Mouse (Mus musculus) hindbrain, embryonic 13.5 days (tissue): ENCODE measurements around the gene Arl10. TPM values are rescaled to one million over a fixed set of nuclear protein-coding genes. Genes with fewer than 3 reads are reported as not detected.

Experiments
- ATAC-seq: fragments of 200-750 bp; cut with Nextera tagmentation; 2 replicates; pipeline ENCODE4 v1.8.0; 2017; ENCODE audit warnings: moderate TSS enrichment; ENCODE audit not compliant: low FRiP score
- H3K27ac ChIP-seq: fragments of 300-500 bp; sonication (generic); 2 replicates; pipeline ENCODE4 v1.5.1; 2015; ENCODE audit warnings: inconsistent platforms, mild to moderate bottlenecking, moderate library complexity
- H3K27me3 ChIP-seq: fragments of 300-500 bp; sonication (generic); 2 replicates; pipeline ENCODE4 v1.6.1; 2015; ENCODE audit warnings: mild to moderate bottlenecking, inconsistent platforms
- H3K36me3 ChIP-seq: fragments of 300-500 bp; sonication (generic); 2 replicates; pipeline ENCODE4 v1.6.1; 2015; ENCODE audit warnings: mild to moderate bottlenecking, inconsistent platforms
- H3K4me1 ChIP-seq: fragments of 300-500 bp; sonication (generic); replicated peaks from 2 replicates; pipeline ENCODE4 v1.6.1; 2015; ENCODE audit warnings: inconsistent platforms
- H3K4me2 ChIP-seq: fragments of 300-500 bp; sonication (generic); 2 replicates; pipeline ENCODE4 v1.6.1; 2015; ENCODE audit warnings: inconsistent platforms, mild to moderate bottlenecking, moderate library complexity
- H3K4me3 ChIP-seq: fragments of 300-500 bp; sonication (generic); 2 replicates; pipeline ENCODE4 v1.5.1; 2015; ENCODE audit warnings: mild to moderate bottlenecking, inconsistent platforms
- H3K9ac ChIP-seq: fragments of 300-500 bp; sonication (generic); 2 replicates; pipeline ENCODE4 v1.6.1; 2015; ENCODE audit warnings: mild to moderate bottlenecking, inconsistent platforms
- H3K9me3 ChIP-seq: fragments of 300-500 bp; sonication (generic); 2 replicates; pipeline ENCODE4 v1.6.1; 2016; ENCODE audit warnings: inconsistent platforms
- WGBS: fragments of 180-500 bp; shearing (Covaris S2); methylation state at CpG from one replicate; pipeline ENCODE4 v1.1.7; 2015; 5-methylcytosine and 5-hydroxymethylcytosine counted together
- polyA plus RNA-seq: library from polyadenylated mRNA; unstranded; fragments of >200 nt; fragmentation: Nextera tagmentation; extraction: Ambion mirVana; gene quantifications from 2 replicates; pipeline ENCODE4 v1.2.1, GENCODE M21; 2015

Arl10 gene
- 76.2 and 77.7 TPM in 2 replicates for polyA plus RNA-seq

- peak; percentile 94 for ATAC-seq
- Histone ChIP-seq H3K4me1 (peaks cover 36% of the 10 kb centered on the region), H3K27ac (peak within 1 kb of the TSS; percentile 85), H3K36me3 (peaks cover 33% of the 10 kb centered on the region), H3K4me2 (peak within 1 kb of the TSS; percentile 97), H3K4me3 (peak within 1 kb of the TSS; percentile 99), H3K9me3 (no peaks in the 10 kb centered on the region), H3K27me3 (peaks cover 18% of the 10 kb centered on the region), H3K9ac (peak within 1 kb of the TSS; percentile 98)
- under 1% methylated on average over 55 of the region's 55 CpGs for WGBS
These were observed at the start of gene Arl10 for GRCm38 (mm10) chr13:54574854-54575481. Gene Arl10, plus strand, starts transcription at chr13:54575015.

GRCm38 (mm10) chr13:54527140-54527539 lies 47.7 kb upstream of the Arl10 start:
- no peak overlapping the region for H3K27ac ChIP-seq
- no peaks in the 10 kb centered on the region for H3K27me3 ChIP-seq
- H3K4me1 ChIP-seq = no peaks in the 10 kb centered on the region
- ATAC-seq = no peak
- no peak overlapping the region for H3K4me2 ChIP-seq
- 91% methylated on average over 6 of the region's 6 CpGs for WGBS
- H3K9ac ChIP-seq = no peak overlapping the region
- peaks cover 78% of the 10 kb centered on the region for H3K36me3 ChIP-seq
- H3K4me3 ChIP-seq = no peak overlapping the region
- H3K9me3 ChIP-seq = no peaks in the 10 kb centered on the region

- no peak overlapping the region for H3K27ac ChIP-seq
- ATAC-seq = no peak
- H3K36me3 ChIP-seq = peaks cover 86% of the 10 kb centered on the region
- H3K9me3 ChIP-seq = no peaks in the 10 kb centered on the region
- H3K9ac ChIP-seq = no peak overlapping the region
- no peaks in the 10 kb centered on the region for H3K27me3 ChIP-seq
- no peaks in the 10 kb centered on the region for H3K4me1 ChIP-seq
- no peak overlapping the region for H3K4me2 ChIP-seq
- no peak overlapping the region for H3K4me3 ChIP-seq
These were observed 42.7 kb upstream of the Arl10 start for GRCm38 (mm10) chr13:54532134-54532533.

GRCm38 (mm10) chr13:54548036-54548435 lies 26.8 kb upstream of the Arl10 start:
- H3K9ac ChIP-seq = no peak overlapping the region
- no peak for ATAC-seq
- H3K4me2 ChIP-seq = no peak overlapping the region
- no peak overlapping the region for H3K4me3 ChIP-seq
- 88% methylated on average over 7 of the region's 7 CpGs for WGBS
- peaks cover 70% of the 10 kb centered on the region for H3K36me3 ChIP-seq
- H3K4me1 ChIP-seq = no peaks in the 10 kb centered on the region
- no peak overlapping the region for H3K27ac ChIP-seq
- no peaks in the 10 kb centered on the region for H3K27me3 ChIP-seq
- no peaks in the 10 kb centered on the region for H3K9me3 ChIP-seq

- no peaks in the 10 kb centered on the region for H3K27me3 ChIP-seq
- 97% methylated on average over 9 of the region's 9 CpGs for WGBS
These were observed 18.6 kb upstream of the Arl10 start for GRCm38 (mm10) chr13:54556176-54556575.

GRCm38 (mm10) chr13:54556796-54557195 lies 18.0 kb upstream of the Arl10 start:
- Histone ChIP-seq H3K36me3 (peaks cover 96% of the 10 kb centered on the region), H3K4me2 (no peak overlapping the region), H3K9me3 (no peaks in the 10 kb centered on the region), H3K27me3 (no peaks in the 10 kb centered on the region), H3K4me3 (no peak overlapping the region), H3K4me1 (no peaks in the 10 kb centered on the region), H3K27ac (no peak overlapping the region), H3K9ac (no peak overlapping the region)
- ATAC-seq = no peak
- 89% methylated on average over 3 of the region's 3 CpGs for WGBS

More at GRCm38 (mm10) chr13:54556176-54556575, 18.6 kb upstream of the Arl10 start:
- H3K4me1 ChIP-seq = no peaks in the 10 kb centered on the region
- H3K36me3 ChIP-seq = peaks cover 96% of the 10 kb centered on the region
- H3K4me3 ChIP-seq = no peak overlapping the region
- H3K9ac ChIP-seq = no peak overlapping the region
- H3K9me3 ChIP-seq = no peaks in the 10 kb centered on the region
- no peak for ATAC-seq
- no peak overlapping the region for H3K27ac ChIP-seq
- no peak overlapping the region for H3K4me2 ChIP-seq

- H3K9ac ChIP-seq = no peak overlapping the region
- peaks cover 95% of the 10 kb centered on the region for H3K36me3 ChIP-seq
- no peaks in the 10 kb centered on the region for H3K9me3 ChIP-seq
- no peak overlapping the region for H3K27ac ChIP-seq
- no peaks in the 10 kb centered on the region for H3K27me3 ChIP-seq
- no peak for ATAC-seq
- no peak overlapping the region for H3K4me3 ChIP-seq
- whole genome bisulfite sequencing = 100% methylated on average over 1 of the region's 1 CpGs
- H3K4me2 ChIP-seq = no peak overlapping the region
- peaks cover 4% of the 10 kb centered on the region for H3K4me1 ChIP-seq
These were observed 17.2 kb upstream of the Arl10 start for GRCm38 (mm10) chr13:54557652-54558051.

- H3K36me3 ChIP-seq = peaks cover 84% of the 10 kb centered on the region
- no peak overlapping the region for H3K4me3 ChIP-seq
- ATAC-seq = no peak
- H3K9me3 ChIP-seq = no peaks in the 10 kb centered on the region
- H3K27ac ChIP-seq = no peak overlapping the region
- H3K9ac ChIP-seq = no peak overlapping the region
- no peak overlapping the region for H3K4me2 ChIP-seq
- no peaks in the 10 kb centered on the region for H3K27me3 ChIP-seq
- peaks cover 19% of the 10 kb centered on the region for H3K4me1 ChIP-seq
- WGBS = 96% methylated on average over 2 of the region's 2 CpGs
These were observed 15.2 kb upstream of the Arl10 start for GRCm38 (mm10) chr13:54559656-54560055.

- ATAC-seq = no peak
- Histone ChIP-seq H3K27ac (no peak overlapping the region), H3K27me3 (no peaks in the 10 kb centered on the region), H3K4me3 (no peak overlapping the region), H3K4me2 (no peak overlapping the region), H3K36me3 (peaks cover 76% of the 10 kb centered on the region), H3K9me3 (no peaks in the 10 kb centered on the region), H3K4me1 (peaks cover 19% of the 10 kb centered on the region), H3K9ac (no peak overlapping the region)
- WGBS = 95% methylated on average over 7 of the region's 7 CpGs
These were observed 14.2 kb upstream of the Arl10 start for GRCm38 (mm10) chr13:54560608-54561007.

- ATAC-seq = no peak
- Histone ChIP-seq H3K36me3 (peaks cover 57% of the 10 kb centered on the region), H3K9ac (peak overlapping the region; percentile 1; the same call in 1 of the 2 replicates), H3K27ac (no peak overlapping the region), H3K4me1 (peaks cover 19% of the 10 kb centered on the region), H3K4me3 (no peak overlapping the region), H3K27me3 (no peaks in the 10 kb centered on the region), H3K9me3 (no peaks in the 10 kb centered on the region), H3K4me2 (no peak overlapping the region)
- 83% methylated on average over 7 of the region's 7 CpGs for WGBS
These were observed 12.3 kb upstream of the Arl10 start for GRCm38 (mm10) chr13:54562562-54562961.

- peaks cover 19% of the 10 kb centered on the region for H3K4me1 ChIP-seq
- ATAC-seq = peak; percentile 75
These were observed 10.3 kb upstream of the Arl10 start for GRCm38 (mm10) chr13:54564232-54565200.

GRCm38 (mm10) chr13:54565201-54565581 lies 9.6 kb upstream of the Arl10 start, which contains the start of gene 4833439L19Rik:
Gene 4833439L19Rik, minus strand, starts transcription at chr13:54565435.
- H3K4me3 ChIP-seq = peak within 1 kb of the TSS; percentile 99
- peak within 1 kb of the TSS; percentile 93 for H3K27ac ChIP-seq
- ATAC-seq = peak; percentile 97
- no peaks in the 10 kb centered on the region for H3K27me3 ChIP-seq
- under 1% methylated on average over 27 of the region's 27 CpGs for WGBS
- H3K36me3 ChIP-seq = peaks cover 30% of the 10 kb centered on the region
- peak within 1 kb of the TSS; percentile 99 for H3K9ac ChIP-seq
- H3K4me2 ChIP-seq = peak within 1 kb of the TSS; percentile 90
- H3K4me1 ChIP-seq = peaks cover 19% of the 10 kb centered on the region
- H3K9me3 ChIP-seq = no peaks in the 10 kb centered on the region

More at GRCm38 (mm10) chr13:54564232-54565200, 10.3 kb upstream of the Arl10 start:
- H3K9me3 ChIP-seq = no peaks in the 10 kb centered on the region
- 12% methylated on average over 45 of the region's 45 CpGs for WGBS
- peaks cover 37% of the 10 kb centered on the region for H3K36me3 ChIP-seq
- peak overlapping the region; percentile 99 for H3K4me3 ChIP-seq
- peak overlapping the region; percentile 99 for H3K9ac ChIP-seq
- H3K27me3 ChIP-seq = no peaks in the 10 kb centered on the region
- H3K27ac ChIP-seq = peak overlapping the region; percentile 93
- H3K4me2 ChIP-seq = peak overlapping the region; percentile 90
